Mouse (Mus musculus) heart, adult 2 months (tissue): ENCODE measurements around the gene Tdrd1. TPM values are rescaled to one million over a fixed set of nuclear protein-coding genes. Genes with fewer than 3 reads are reported as not detected.

Experiments used
- DNase-seq, 2 experiments: peaks; one replicate each; pipeline ENCODE4 v3.0.0; 2021
- H3K27ac ChIP-seq: fragments of 200-600 bp; 2 replicates; pipeline ENCODE4 v1.8.1; 2022
- H3K27me3 ChIP-seq: fragments of 200-500 bp; 2 replicates; pipeline ENCODE4 v1.6.1; 2012; ENCODE audit warnings: mild to moderate bottlenecking, low read length, inconsistent platforms, mixed read lengths; ENCODE audit not compliant: control insufficient read depth, insufficient read depth
- H3K36me3 ChIP-seq: fragments of 200-500 bp; 2 replicates; pipeline ENCODE4 v1.6.1; 2012; ENCODE audit warnings: low read length, inconsistent platforms; ENCODE audit not compliant: control insufficient read depth, insufficient read depth
- H3K4me1 ChIP-seq: fragments of 200-500 bp; 2 replicates; pipeline ENCODE4 v1.6.1; 2011; ENCODE audit warnings: low read length; ENCODE audit not compliant: control insufficient read depth, insufficient read depth
- H3K4me3 ChIP-seq: fragments of 200-600 bp; 2 replicates; pipeline ENCODE4 v1.8.1; 2022
- H3K79me2 ChIP-seq: fragments of 200-500 bp; replicated peaks from 2 replicates; pipeline ENCODE4 v1.6.1; 2012; ENCODE audit warnings: mild to moderate bottlenecking, inconsistent platforms, low read length, moderate library complexity, mixed read lengths; ENCODE audit not compliant: control insufficient read depth, insufficient read depth
- H3K9ac ChIP-seq: fragments of 200-500 bp; 2 replicates; pipeline ENCODE4 v1.6.1; 2012; ENCODE audit warnings: low read depth, mild to moderate bottlenecking, control low read depth, inconsistent platforms, low read length, mixed read lengths
- CTCF ChIP-seq: fragments of 200-600 bp; IDR thresholded peaks from 2 replicates; pipeline ENCODE4 v1.8.1; 2022; ENCODE audit warnings: antibody characterized with exemption, mild to moderate bottlenecking, moderate library complexity
- EP300 ChIP-seq: fragments of 200-500 bp; IDR thresholded peaks from 2 replicates; pipeline ENCODE4 v1.6.1; 2011; ENCODE audit warnings: low read depth, low read length, control low read depth; ENCODE audit not compliant: insufficient read depth
- POLR2A ChIP-seq: fragments of 200-500 bp; IDR thresholded peaks from 2 replicates; pipeline ENCODE4 v1.6.1; 2011; ENCODE audit warnings: mild to moderate bottlenecking, low read depth, low read length, control low read depth; ENCODE audit not compliant: insufficient read depth
- WGBS: fragments of 180-500 bp; shearing (Covaris S2); methylation state at CpG from one replicate; pipeline ENCODE4 v1.1.7; 2018; 5-methylcytosine and 5-hydroxymethylcytosine counted together
- intact Hi-C: fragments of 180-260 bp; cut with DNase I; formaldehyde crosslinking; loops from one replicate; pipeline ENCODE4 v1.15.1; 2025
- polyA plus RNA-seq: library from polyadenylated mRNA; depleted of rRNA; stranded (reverse); fragments of >200 nt; gene quantifications from 2 replicates; pipeline ENCODE4 v1.2.3, GENCODE M21; 2012; rRNA removed
- total RNA-seq, 2 experiments: library from RNA; stranded (reverse); gene quantifications; 2 replicates each; pipeline ENCODE4 v1.2.3; 2021

The Tdrd1 gene
- total and polyA plus RNA-seq, 3 experiments = 0.02 TPM; not detected in 2

GRCm38 (mm10) chr19:56908472-56909270 lies 82.7 kb downstream of the Tdrd1 start:
- TF ChIP-seq CTCF (peak; percentile 82), POLR2A (no peak), EP300 (0 out of 2 replicates have a peak, but pooled peaks have one; percentile 15)
- intact Hi-C loops = loop anchor here (5.0 kb wide), 3 partner anchors 96 to 486 kb away; no protein-coding TSS in a partner anchor
- Histone ChIP-seq H3K79me2 (no peaks in the 10 kb centered on the region), H3K27me3 (no peaks in the 10 kb centered on the region), H3K27ac (no peak overlapping the region), H3K4me3 (no peak overlapping the region), H3K4me1 (no peaks in the 10 kb centered on the region), H3K9ac (no peak overlapping the region), H3K36me3 (no peaks in the 10 kb centered on the region)
- peak in 1 of 2 experiments; percentile 36 for DNase-seq
- WGBS = 68% methylated on average over 17 of the region's 17 CpGs

DNA sequence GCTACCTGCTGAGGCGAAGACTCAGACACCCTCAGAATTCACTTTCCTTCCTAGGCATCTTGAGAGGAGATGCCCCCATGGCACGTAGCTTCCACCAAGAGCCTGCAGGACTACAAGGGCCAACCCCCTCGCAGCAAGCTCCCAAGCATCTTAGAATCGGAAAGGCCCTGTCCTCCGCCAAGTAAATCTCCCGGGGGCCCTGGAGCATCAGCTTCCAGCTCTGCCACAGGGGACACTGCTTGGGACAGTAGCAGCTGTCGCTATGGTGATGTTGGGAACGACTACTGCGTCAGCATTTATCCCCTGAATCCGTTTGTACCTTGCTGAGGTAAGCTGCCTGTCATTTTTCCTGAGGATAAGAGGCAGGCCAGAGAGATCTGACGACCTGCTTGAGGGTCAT lies 84.6 kb downstream of the Tdrd1 start:
- intact Hi-C loops = no loop called here
- DNase-seq = peak in 1 of 2 experiments; percentile 31
- no peak for TF ChIP-seq EP300
- no peak for TF ChIP-seq POLR2A
- no peak for TF ChIP-seq CTCF
- H3K27ac ChIP-seq = no peak overlapping the region
- no peaks in the 10 kb centered on the region for H3K27me3 ChIP-seq
- no peak overlapping the region for H3K4me3 ChIP-seq
- H3K79me2 ChIP-seq = no peaks in the 10 kb centered on the region
- H3K36me3 ChIP-seq = no peaks in the 10 kb centered on the region
- no peaks in the 10 kb centered on the region for H3K4me1 ChIP-seq
- 54% methylated on average over 11 of the region's 11 CpGs for WGBS
- H3K9ac ChIP-seq = no peak overlapping the region

GRCm38 (mm10) chr19:56913761-56914160 lies 87.8 kb downstream of the Tdrd1 start:
- H3K4me3 ChIP-seq = no peak overlapping the region
- intact Hi-C loops = no loop called here
- 79% methylated on average over 4 of the region's 4 CpGs for WGBS
- H3K4me1 ChIP-seq = no peaks in the 10 kb centered on the region
- TF ChIP-seq CTCF (no peak), POLR2A (no peak), EP300 (no peak)
- no peak overlapping the region for H3K27ac ChIP-seq
- no peaks in the 10 kb centered on the region for H3K79me2 ChIP-seq
- H3K9ac ChIP-seq = no peak overlapping the region
- no peak for DNase-seq
- no peaks in the 10 kb centered on the region for H3K27me3 ChIP-seq
- H3K36me3 ChIP-seq = no peaks in the 10 kb centered on the region

DNA sequence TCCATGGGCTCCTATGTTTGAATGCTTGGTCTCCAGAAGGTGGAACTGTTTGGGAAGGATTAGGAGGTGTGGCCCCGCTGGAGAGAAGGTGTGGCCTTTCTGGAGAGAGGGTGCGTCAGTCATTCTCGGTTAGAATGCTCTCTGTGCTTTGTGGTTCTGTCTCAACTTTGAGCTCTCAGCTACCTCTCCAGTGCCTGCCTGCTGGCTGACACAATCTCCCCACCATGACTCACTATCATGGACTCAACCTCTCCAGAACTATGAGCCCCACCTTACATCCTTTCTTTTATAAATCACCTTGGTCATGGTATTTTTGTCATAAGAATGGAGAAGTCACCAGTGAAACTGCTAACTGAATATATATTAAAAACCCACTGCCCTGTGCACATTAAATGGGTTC lies 88.6 kb downstream of the Tdrd1 start:
- H3K36me3 ChIP-seq = no peaks in the 10 kb centered on the region
- no peak for DNase-seq
- H3K27me3 ChIP-seq = no peaks in the 10 kb centered on the region
- H3K4me1 ChIP-seq = no peaks in the 10 kb centered on the region
- intact Hi-C loops = loop anchor here (5.0 kb wide), 1 partner anchor 728 kb away; no protein-coding TSS in a partner anchor
- no peak overlapping the region for H3K4me3 ChIP-seq
- WGBS = 97% methylated on average over 3 of the region's 3 CpGs
- no peak overlapping the region for H3K9ac ChIP-seq
- TF ChIP-seq EP300 (no peak), POLR2A (no peak), CTCF (no peak)
- no peak overlapping the region for H3K27ac ChIP-seq
- no peaks in the 10 kb centered on the region for H3K79me2 ChIP-seq

- intact Hi-C loops = loop anchor here (5.0 kb wide), 1 partner anchor 727 kb away; no protein-coding TSS in a partner anchor
- no peaks in the 10 kb centered on the region for H3K79me2 ChIP-seq
- WGBS = 78% methylated on average over 6 of the region's 6 CpGs
Measured at GRCm38 (mm10) chr19:56915084-56915483, 89.1 kb downstream of the Tdrd1 start.

More at GRCm38 (mm10) chr19:56915084-56915483, 89.1 kb downstream of the Tdrd1 start:
- TF ChIP-seq CTCF (no peak), POLR2A (no peak), EP300 (no peak)
- no peaks in the 10 kb centered on the region for H3K4me1 ChIP-seq
- no peaks in the 10 kb centered on the region for H3K27me3 ChIP-seq
- H3K27ac ChIP-seq = no peak overlapping the region
- no peaks in the 10 kb centered on the region for H3K36me3 ChIP-seq
- H3K4me3 ChIP-seq = no peak overlapping the region
- DNase-seq = no peak
- no peak overlapping the region for H3K9ac ChIP-seq

Other genes with a start within 250 kb of the Tdrd1 start
- gene Adrb1, start 104.0 kb upstream of the Tdrd1 start, total RNA-seq = 10 to 100 TPM; 18.0 to 28.4 TPM
- gene Adrb1, start 104.0 kb upstream of the Tdrd1 start, polyA plus RNA-seq = 18.3 and 20.5 TPM in 2 replicates
- gene Ccdc186, start 4.0 kb upstream of the Tdrd1 start, total RNA-seq = 10 to 100 TPM; 24.9 to 28.6 TPM
- gene Ccdc186, start 4.0 kb upstream of the Tdrd1 start, polyA plus RNA-seq = 5.0 and 7.9 TPM in 2 replicates
- gene Vwa2, start 48.0 kb downstream of the Tdrd1 start, total RNA-seq = not detected
- gene Vwa2, start 48.0 kb downstream of the Tdrd1 start, polyA plus RNA-seq = not detected in 2 replicates
- 1 to 10 TPM; 3.6 TPM for gene Afap1l2, start 182.0 kb downstream of the Tdrd1 start, total RNA-seq
- gene Afap1l2, start 182.0 kb downstream of the Tdrd1 start, polyA plus RNA-seq = 1.8 and 2.9 TPM in 2 replicates